Mouse (Mus musculus): ENCODE measurements around the gene Dtx3l.

GRCm38 (mm10) chr16:35939261-35939660, 310 bp upstream of the Dtx3l start:
- no peak for TF ChIP-seq GATA1 (IDR thresholded peaks at IDR 0.05; ENCODE audit: low read length)
- TF ChIP-seq TAL1 (IDR thresholded peaks at IDR 0.05; ENCODE audit: low read length): no peak
